Mouse (Mus musculus): ENCODE measurements around the gene Anxa4. TPM values are rescaled to one million over a fixed set of nuclear protein-coding genes. Genes with fewer than 3 reads are reported as not detected.

Gene Anxa4
- polyA plus RNA-seq, 1 experiment from 2014 or later: 90.4 TPM

GRCm38 (mm10) chr6:86786545-86786944 lies 6.8 kb downstream of the Anxa4 start:
- Histone ChIP-seq H3K9me3 (ENCODE audit: low read depth, low read length) (no peaks in the 10 kb centered on the region), H3K36me3 (ENCODE audit: insufficient read depth) (no peaks in the 10 kb centered on the region), H3K4me1 (ENCODE audit: insufficient read depth) (0 out of 2 replicates have a peak, but pooled peaks cover 3% of the 10 kb centered on the region), H3K27me3 (ENCODE audit: insufficient read depth, low read length) (no peaks in the 10 kb centered on the region), H3K4me3 (ENCODE audit: low read depth, low read length) (no peak overlapping the region), H3K4me2 (no peak overlapping the region), H3K27ac (ENCODE audit: low read depth) (no peak overlapping the region), H3K9ac (no peak overlapping the region)
- no peak for TF ChIP-seq CTCF (IDR thresholded peaks at IDR 0.05; ENCODE audit: low read depth)
- DNase-seq (no peak), ATAC-seq (ENCODE audit: insufficient read depth) (no peak)
- WGBS: 92% methylated on average over 3 of the region's 3 CpGs

- no peak for ATAC-seq (ENCODE audit: insufficient read depth)
- no peak overlapping the region for H3K4me2 ChIP-seq
Measured at GRCm38 (mm10) chr6:86784739-86785138, 8.6 kb downstream of the Anxa4 start.

GRCm38 (mm10) chr6:86782342-86782741 lies 11.0 kb downstream of the Anxa4 start:
- TF ChIP-seq CTCF (IDR thresholded peaks at IDR 0.05; ENCODE audit: low read depth): no peak
- no peak for ATAC-seq (ENCODE audit: insufficient read depth)
- no peak overlapping the region for H3K9ac ChIP-seq
- WGBS: 54% methylated on average over 3 of the region's 3 CpGs
- no peak overlapping the region for H3K4me3 ChIP-seq (ENCODE audit: low read depth, low read length)
- H3K4me2 ChIP-seq: no peak overlapping the region
- H3K4me1 ChIP-seq (ENCODE audit: insufficient read depth): 0 out of 2 replicates have a peak, but pooled peaks cover 3% of the 10 kb centered on the region
- H3K9me3 ChIP-seq (ENCODE audit: low read depth, low read length): no peaks in the 10 kb centered on the region
- no peaks in the 10 kb centered on the region for H3K36me3 ChIP-seq (ENCODE audit: insufficient read depth)
- no peak overlapping the region for H3K27ac ChIP-seq (ENCODE audit: low read depth)
- no peak for DNase-seq
- H3K27me3 ChIP-seq (ENCODE audit: insufficient read depth, low read length): no peaks in the 10 kb centered on the region

More at GRCm38 (mm10) chr6:86784739-86785138, 8.6 kb downstream of the Anxa4 start:
- Histone ChIP-seq H3K4me1 (ENCODE audit: insufficient read depth) (0 out of 2 replicates have a peak, but pooled peaks cover 3% of the 10 kb centered on the region), H3K36me3 (ENCODE audit: insufficient read depth) (no peaks in the 10 kb centered on the region), H3K4me3 (ENCODE audit: low read depth, low read length) (no peak overlapping the region), H3K9ac (no peak overlapping the region), H3K9me3 (ENCODE audit: low read depth, low read length) (no peaks in the 10 kb centered on the region), H3K27ac (ENCODE audit: low read depth) (no peak overlapping the region), H3K27me3 (ENCODE audit: insufficient read depth, low read length) (no peaks in the 10 kb centered on the region)
- no peak for DNase-seq
- 77% methylated on average over 3 of the region's 3 CpGs for WGBS
- TF ChIP-seq CTCF (IDR thresholded peaks at IDR 0.05; ENCODE audit: low read depth): no peak

- ATAC-seq (ENCODE audit: insufficient read depth): no peak
- Histone ChIP-seq H3K27me3 (ENCODE audit: insufficient read depth, low read length) (no peaks in the 10 kb centered on the region), H3K9me3 (ENCODE audit: low read depth, low read length) (no peaks in the 10 kb centered on the region), H3K4me1 (ENCODE audit: insufficient read depth) (0 out of 2 replicates have a peak, but pooled peaks cover 3% of the 10 kb centered on the region), H3K27ac (ENCODE audit: low read depth) (no peak overlapping the region), H3K4me2 (no peak overlapping the region), H3K36me3 (ENCODE audit: insufficient read depth) (no peaks in the 10 kb centered on the region), H3K9ac (no peak overlapping the region; the same call in 1 of the 2 replicates), H3K4me3 (ENCODE audit: low read depth, low read length) (no peak overlapping the region)
- DNase-seq: no peak
- TF ChIP-seq CTCF (IDR thresholded peaks at IDR 0.05; ENCODE audit: low read depth): no peak
- 41% methylated on average over 2 of the region's 2 CpGs for WGBS
Measured at GRCm38 (mm10) chr6:86781361-86781957, 11.9 kb downstream of the Anxa4 start.

DNA sequence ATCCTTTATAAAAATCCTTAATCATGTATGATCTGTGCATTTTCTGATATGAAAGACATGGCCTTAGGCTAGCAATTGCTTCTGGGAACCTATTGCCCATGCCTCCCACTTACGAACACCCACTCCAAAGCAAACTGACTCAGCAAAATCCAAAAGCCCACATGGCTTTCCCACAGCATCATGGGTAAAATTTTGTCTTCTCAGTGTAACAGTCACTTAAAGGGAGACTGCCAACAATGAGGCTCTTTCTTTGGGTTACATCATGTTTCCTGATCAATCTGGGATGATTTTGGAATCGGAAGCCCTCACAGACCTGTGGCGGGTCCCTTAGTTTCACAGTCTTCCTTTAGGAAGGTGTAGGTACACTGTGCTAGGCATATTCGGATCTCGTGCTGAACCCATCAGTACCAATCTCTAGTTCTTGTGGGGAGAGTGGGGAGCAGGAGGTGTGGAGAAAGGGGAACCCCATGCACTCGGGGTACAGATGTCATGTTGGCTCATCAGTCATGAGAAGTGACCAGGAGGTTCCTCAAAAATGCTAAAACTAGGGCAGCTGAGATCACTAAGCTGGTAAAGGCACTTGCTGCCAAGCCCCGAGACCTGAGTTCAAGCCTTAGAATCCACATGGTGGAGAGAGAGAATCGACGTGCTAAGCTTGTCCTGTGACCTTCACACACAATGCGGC lies 14.3 kb downstream of the Anxa4 start:
- 85% methylated on average over 10 of the region's 10 CpGs for WGBS

GRCm38 (mm10) chr6:86777181-86777580 lies 16.2 kb downstream of the Anxa4 start:
- Histone ChIP-seq H3K9me3 (ENCODE audit: low read depth, low read length) (no peaks in the 10 kb centered on the region), H3K27me3 (ENCODE audit: insufficient read depth, low read length) (no peaks in the 10 kb centered on the region), H3K4me3 (ENCODE audit: low read depth, low read length) (no peak overlapping the region), H3K27ac (ENCODE audit: low read depth) (no peak overlapping the region), H3K9ac (no peak overlapping the region), H3K4me1 (ENCODE audit: insufficient read depth) (no peaks in the 10 kb centered on the region), H3K36me3 (ENCODE audit: insufficient read depth) (no peaks in the 10 kb centered on the region), H3K4me2 (no peak overlapping the region)
- 76% methylated on average over 3 of the region's 3 CpGs for WGBS
- no peak for DNase-seq
- no peak for ATAC-seq (ENCODE audit: insufficient read depth)
- TF ChIP-seq CTCF (IDR thresholded peaks at IDR 0.05; ENCODE audit: low read depth): no peak

More for the DNA sequence above, 14.3 kb downstream of the Anxa4 start:
- Histone ChIP-seq H3K9me3 (ENCODE audit: low read depth, low read length) (no peaks in the 10 kb centered on the region), H3K36me3 (ENCODE audit: insufficient read depth) (no peaks in the 10 kb centered on the region), H3K27ac (ENCODE audit: low read depth) (no peak overlapping the region), H3K27me3 (ENCODE audit: insufficient read depth, low read length) (no peaks in the 10 kb centered on the region), H3K4me3 (ENCODE audit: low read depth, low read length) (no peak overlapping the region), H3K4me1 (ENCODE audit: insufficient read depth) (no peaks in the 10 kb centered on the region), H3K9ac (no peak overlapping the region), H3K4me2 (no peak overlapping the region)
- no peak for DNase-seq
- no peak for ATAC-seq (ENCODE audit: insufficient read depth)
- TF ChIP-seq CTCF (IDR thresholded peaks at IDR 0.05; ENCODE audit: low read depth): no peak

- Histone ChIP-seq H3K4me1 (ENCODE audit: insufficient read depth) (no peaks in the 10 kb centered on the region), H3K27ac (ENCODE audit: low read depth) (no peak overlapping the region), H3K9me3 (ENCODE audit: low read depth, low read length) (no peaks in the 10 kb centered on the region), H3K27me3 (ENCODE audit: insufficient read depth, low read length) (no peaks in the 10 kb centered on the region), H3K4me3 (ENCODE audit: low read depth, low read length) (no peak overlapping the region), H3K36me3 (ENCODE audit: insufficient read depth) (no peaks in the 10 kb centered on the region), H3K4me2 (no peak overlapping the region), H3K9ac (no peak overlapping the region)
- DNase-seq (no peak), ATAC-seq (ENCODE audit: insufficient read depth) (no peak)
- 47% methylated on average over 4 of the region's 4 CpGs for WGBS
- no peak for TF ChIP-seq CTCF (IDR thresholded peaks at IDR 0.05; ENCODE audit: low read depth)
Measured at GRCm38 (mm10) chr6:86776706-86777071, 16.7 kb downstream of the Anxa4 start.

Measured in lung, embryonic 14.5 days (tissue).